Mouse (Mus musculus): Measurements from ENCODE around the gene Ctdnep1. TPM values are rescaled to one million over a fixed set of nuclear protein-coding genes. Genes with fewer than 3 reads are reported as not detected.
"Not testable (repeated sequence)": the region's sequence is repeated elsewhere in the genome, so short reads cannot be mapped to it uniquely, and the experiment has no call there.

The Ctdnep1 gene
- polyA plus RNA-seq, 1 experiment from 2014 or later = 25.3 TPM

GRCm38 (mm10) chr11:69955618-69956017, 25.3 kb upstream of the Ctdnep1 start:
- H3K36me3 ChIP-seq (replicated peaks); H3K4me3 ChIP-seq; H3K27me3 ChIP-seq (replicated peaks; ENCODE audit: low read depth, poor library complexity, severe bottlenecking); H3K9me3 ChIP-seq; H3K4me1 ChIP-seq; H3K27ac ChIP-seq (replicated peaks); DNase-seq (ENCODE audit: low spot score): not testable (repeated sequence)
- 80% methylated on average over 4 of the region's 4 CpGs for WGBS

- Histone ChIP-seq H3K9me3 (no peaks in the 10 kb centered on the region), H3K4me1 (no peaks in the 10 kb centered on the region), H3K27me3 (replicated peaks; ENCODE audit: low read depth, poor library complexity, severe bottlenecking) (peaks cover 10% of the 10 kb centered on the region), H3K4me3 (no peak overlapping the region), H3K27ac (replicated peaks) (no peak overlapping the region), H3K36me3 (replicated peaks) (no peaks in the 10 kb centered on the region)
- WGBS = 83% methylated on average over 1 of the region's 1 CpGs
- no peak for DNase-seq (ENCODE audit: low spot score)
These were observed 24.7 kb upstream of the Ctdnep1 start for GRCm38 (mm10) chr11:69956218-69956617.

- Histone ChIP-seq H3K36me3 (replicated peaks) (no peaks in the 10 kb centered on the region), H3K27me3 (replicated peaks; ENCODE audit: low read depth, poor library complexity, severe bottlenecking) (peaks cover 46% of the 10 kb centered on the region), H3K27ac (replicated peaks) (no peak overlapping the region), H3K4me3 (no peak overlapping the region), H3K4me1 (peaks cover 6% of the 10 kb centered on the region), H3K9me3 (no peaks in the 10 kb centered on the region)
- WGBS = 25% methylated on average over 5 of the region's 5 CpGs
- DNase-seq (ENCODE audit: low spot score) = no peak
These were observed 20.3 kb upstream of the Ctdnep1 start for GRCm38 (mm10) chr11:69960616-69961015.

GRCm38 (mm10) chr11:69961841-69962240, 19.1 kb upstream of the Ctdnep1 start:
- Histone ChIP-seq H3K9me3 (no peaks in the 10 kb centered on the region), H3K27me3 (replicated peaks; ENCODE audit: low read depth, poor library complexity, severe bottlenecking) (peaks cover 59% of the 10 kb centered on the region), H3K4me1 (peaks cover 17% of the 10 kb centered on the region), H3K36me3 (replicated peaks) (no peaks in the 10 kb centered on the region), H3K4me3 (no peak overlapping the region), H3K27ac (replicated peaks) (no peak overlapping the region)
- no peak for DNase-seq (ENCODE audit: low spot score)
- 59% methylated on average over 5 of the region's 5 CpGs for WGBS

GRCm38 (mm10) chr11:69964650-69965270, 16.2 kb upstream of the Ctdnep1 start, which contains the start of gene Cldn7:
TSS of gene Cldn7 (plus strand) at chr11:69964779.
- DNase-seq (ENCODE audit: low spot score) = peak; percentile 30
- Histone ChIP-seq H3K27me3 (replicated peaks; ENCODE audit: low read depth, poor library complexity, severe bottlenecking) (peaks cover 78% of the 10 kb centered on the region), H3K4me1 (peaks cover 19% of the 10 kb centered on the region), H3K36me3 (replicated peaks) (peaks cover 25% of the 10 kb centered on the region), H3K4me3 (peak within 1 kb of the TSS; percentile 56), H3K27ac (replicated peaks) (peak within 1 kb of the TSS; percentile 76), H3K9me3 (no peaks in the 10 kb centered on the region)
- 10% methylated on average over 24 of the region's 24 CpGs for WGBS

DNA sequence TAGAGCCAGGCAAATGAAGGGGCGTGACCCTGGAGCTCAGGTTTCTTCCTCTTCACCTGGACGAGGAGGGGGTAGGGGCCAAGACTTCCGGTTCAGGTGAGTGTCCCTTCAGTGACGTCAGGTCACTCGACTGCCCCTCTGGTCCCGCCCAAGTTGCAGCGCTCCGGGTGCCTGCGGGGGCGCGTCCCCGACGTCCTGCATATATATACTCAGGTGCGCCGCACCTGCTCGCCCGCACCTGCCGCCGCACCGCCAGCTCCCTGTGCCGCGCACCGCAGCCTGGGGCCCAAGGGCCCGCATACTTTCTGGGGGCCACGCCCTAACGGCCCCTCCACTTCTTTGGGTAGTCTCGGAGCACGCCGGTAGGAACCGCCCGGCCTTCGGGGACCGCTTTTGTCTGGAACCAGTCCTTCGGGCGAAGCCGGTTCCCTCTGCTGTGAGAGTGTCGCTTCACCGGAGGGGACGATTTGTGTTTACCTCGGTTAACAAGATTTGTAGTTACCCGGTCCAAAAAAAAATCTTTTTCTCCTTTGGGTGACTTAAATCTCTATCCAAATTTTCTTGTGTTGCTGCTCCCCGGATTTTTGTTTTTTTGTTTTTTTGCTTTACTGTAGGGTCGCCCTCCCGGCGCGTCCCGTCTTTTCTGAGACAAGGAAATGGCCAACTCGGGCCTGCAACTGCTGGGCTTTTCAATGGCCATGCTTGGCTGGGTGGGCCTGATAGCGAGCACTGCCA, 15.5 kb upstream of the Ctdnep1 start:
- peak; percentile 66 for DNase-seq (ENCODE audit: low spot score)
- H3K27me3 ChIP-seq (replicated peaks; ENCODE audit: low read depth, poor library complexity, severe bottlenecking) = peaks cover 78% of the 10 kb centered on the region
- H3K4me1 ChIP-seq = peaks cover 19% of the 10 kb centered on the region
- peak overlapping the region; percentile 56 for H3K4me3 ChIP-seq
- WGBS = 2% methylated on average over 49 of the region's 49 CpGs
- H3K27ac ChIP-seq (replicated peaks) = peak overlapping the region; percentile 76
- H3K36me3 ChIP-seq (replicated peaks) = peaks cover 32% of the 10 kb centered on the region
- H3K9me3 ChIP-seq = no peaks in the 10 kb centered on the region

DNA sequence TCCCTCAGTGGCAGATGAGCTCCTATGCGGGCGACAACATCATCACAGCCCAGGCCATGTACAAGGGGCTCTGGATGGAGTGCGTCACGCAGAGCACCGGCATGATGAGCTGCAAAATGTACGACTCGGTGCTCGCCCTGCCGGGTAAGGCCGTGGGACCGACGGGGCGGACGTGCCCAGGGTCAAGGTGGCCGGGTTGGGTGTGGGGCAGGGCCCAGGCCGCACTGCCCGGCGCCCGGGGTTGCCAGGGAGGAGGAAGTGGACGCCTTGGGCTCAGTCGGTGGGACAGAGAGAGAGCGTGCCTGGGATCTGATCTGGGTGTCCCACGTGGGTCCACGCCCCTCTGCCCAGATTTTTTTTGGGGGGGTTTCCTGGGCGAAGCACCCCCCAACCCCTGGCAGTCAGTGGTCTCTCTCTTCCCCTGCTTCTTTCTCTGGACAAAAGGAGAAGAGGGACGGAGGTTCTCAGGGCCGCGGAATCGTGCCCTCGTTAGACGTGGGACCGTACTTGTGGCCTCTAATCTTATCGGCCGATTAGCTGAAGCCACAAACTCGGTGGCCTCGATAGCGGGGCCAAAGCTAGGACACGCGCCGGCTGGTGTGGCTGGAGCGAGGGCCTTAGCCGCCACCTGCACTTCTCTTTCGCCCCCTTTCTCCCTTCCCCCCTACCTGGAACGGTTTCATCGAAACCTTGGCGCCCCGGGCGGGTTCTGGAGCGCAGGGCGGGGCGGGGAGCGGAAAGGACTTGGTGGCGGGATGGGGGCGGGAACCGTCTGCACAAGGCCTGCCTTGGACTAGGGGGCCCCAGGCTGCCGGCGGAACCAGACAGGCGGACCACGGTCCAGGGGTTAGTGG, 14.7 kb upstream of the Ctdnep1 start:
- Histone ChIP-seq H3K27me3 (replicated peaks; ENCODE audit: low read depth, poor library complexity, severe bottlenecking) (peaks cover 75% of the 10 kb centered on the region), H3K4me1 (peaks cover 19% of the 10 kb centered on the region), H3K27ac (replicated peaks) (peak overlapping the region; percentile 76), H3K36me3 (replicated peaks) (peaks cover 36% of the 10 kb centered on the region), H3K4me3 (peak overlapping the region; percentile 56), H3K9me3 (no peaks in the 10 kb centered on the region)
- 2% methylated on average over 59 of the region's 59 CpGs for WGBS
- DNase-seq (ENCODE audit: low spot score) = peak; percentile 72

DNA sequence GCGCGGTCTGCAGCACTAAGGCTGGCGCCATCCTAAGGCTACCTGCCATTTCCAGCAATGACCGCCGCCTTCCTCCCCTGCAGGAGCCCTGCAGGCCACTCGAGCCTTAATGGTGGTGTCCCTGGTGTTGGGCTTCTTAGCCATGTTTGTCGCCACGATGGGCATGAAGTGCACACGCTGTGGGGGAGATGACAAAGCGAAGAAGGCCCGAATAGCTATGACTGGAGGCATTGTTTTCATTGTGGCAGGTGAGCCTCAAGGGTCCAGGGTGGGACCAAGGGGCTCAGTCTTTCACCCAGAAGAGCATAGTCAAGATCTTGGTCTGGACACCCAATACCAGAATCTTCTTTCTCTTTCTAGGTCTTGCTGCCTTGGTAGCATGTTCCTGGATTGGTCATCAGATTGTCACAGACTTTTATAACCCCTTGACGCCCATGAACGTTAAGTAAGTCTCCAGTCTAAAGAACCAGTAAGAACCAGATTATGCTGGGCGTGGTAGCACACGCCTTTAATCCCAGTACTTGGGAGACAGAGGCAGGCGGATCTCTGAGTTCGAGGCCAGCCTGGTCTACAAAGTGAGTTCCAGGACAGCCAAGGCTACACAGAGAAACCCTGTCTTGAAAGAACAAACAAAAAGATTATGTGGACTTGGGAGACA, 14.0 kb upstream of the Ctdnep1 start:
- Histone ChIP-seq H3K27ac (replicated peaks) (peak overlapping the region; percentile 76), H3K9me3 (no peaks in the 10 kb centered on the region), H3K4me1 (peaks cover 19% of the 10 kb centered on the region), H3K36me3 (replicated peaks) (peaks cover 44% of the 10 kb centered on the region), H3K27me3 (replicated peaks; ENCODE audit: low read depth, poor library complexity, severe bottlenecking) (peaks cover 68% of the 10 kb centered on the region), H3K4me3 (peak overlapping the region; percentile 56)
- DNase-seq (ENCODE audit: low spot score) = no peak
- whole genome bisulfite sequencing = 39% methylated on average over 17 of the region's 17 CpGs

DNA sequence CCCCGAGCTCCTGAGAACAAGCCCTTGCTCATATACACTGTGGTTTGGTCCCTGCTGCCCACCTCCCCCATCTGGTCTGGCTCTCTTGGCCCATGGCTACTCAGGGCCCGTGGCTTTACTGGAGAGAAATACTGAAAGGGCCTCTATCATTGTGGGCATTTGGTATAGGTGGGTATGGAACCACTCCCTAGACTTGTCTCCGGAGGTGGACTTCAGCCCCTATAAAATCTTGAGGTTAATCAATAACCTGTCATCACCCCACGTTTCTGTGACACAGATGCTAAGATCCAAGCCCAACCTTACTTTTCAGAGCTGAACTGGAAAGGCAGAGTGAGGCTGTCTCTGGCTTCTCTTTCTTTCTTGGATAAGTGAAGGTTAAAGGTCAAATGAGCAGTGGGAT, 12.2 kb upstream of the Ctdnep1 start:
- H3K27ac ChIP-seq (replicated peaks) = no peak overlapping the region
- WGBS = 89% methylated on average over 4 of the region's 4 CpGs
- H3K4me3 ChIP-seq = no peak overlapping the region
- no peaks in the 10 kb centered on the region for H3K9me3 ChIP-seq
- peaks cover 50% of the 10 kb centered on the region for H3K27me3 ChIP-seq (replicated peaks; ENCODE audit: low read depth, poor library complexity, severe bottlenecking)
- H3K4me1 ChIP-seq = peaks cover 19% of the 10 kb centered on the region
- peaks cover 62% of the 10 kb centered on the region for H3K36me3 ChIP-seq (replicated peaks)
- DNase-seq (ENCODE audit: low spot score) = no peak

DNA sequence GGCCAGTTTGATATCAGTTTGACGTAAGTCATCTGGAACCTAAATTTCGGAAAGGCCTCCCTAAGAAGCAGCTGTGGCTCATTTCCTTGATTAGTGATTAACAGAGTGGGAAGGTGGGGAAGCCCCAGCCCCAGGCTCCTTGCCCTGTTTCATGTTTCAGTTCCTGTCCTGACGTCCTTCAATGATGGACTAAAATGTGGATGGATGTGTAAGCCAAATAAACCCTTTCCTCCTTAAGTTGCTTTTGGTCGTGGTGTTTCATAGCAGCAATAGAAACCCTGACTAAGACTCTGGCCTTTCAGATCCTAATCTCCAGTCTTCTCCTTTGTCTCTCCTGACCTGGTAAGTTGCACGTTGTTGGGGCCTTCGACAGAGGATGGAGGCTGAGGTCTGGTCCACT, 10.7 kb upstream of the Ctdnep1 start:
- Histone ChIP-seq H3K4me3 (no peak overlapping the region), H3K9me3 (no peaks in the 10 kb centered on the region), H3K4me1 (peaks cover 17% of the 10 kb centered on the region), H3K27me3 (replicated peaks; ENCODE audit: low read depth, poor library complexity, severe bottlenecking) (peaks cover 36% of the 10 kb centered on the region), H3K27ac (replicated peaks) (no peak overlapping the region), H3K36me3 (replicated peaks) (peaks cover 76% of the 10 kb centered on the region)
- no peak for DNase-seq (ENCODE audit: low spot score)
- WGBS = 84% methylated on average over 6 of the region's 6 CpGs

DNA sequence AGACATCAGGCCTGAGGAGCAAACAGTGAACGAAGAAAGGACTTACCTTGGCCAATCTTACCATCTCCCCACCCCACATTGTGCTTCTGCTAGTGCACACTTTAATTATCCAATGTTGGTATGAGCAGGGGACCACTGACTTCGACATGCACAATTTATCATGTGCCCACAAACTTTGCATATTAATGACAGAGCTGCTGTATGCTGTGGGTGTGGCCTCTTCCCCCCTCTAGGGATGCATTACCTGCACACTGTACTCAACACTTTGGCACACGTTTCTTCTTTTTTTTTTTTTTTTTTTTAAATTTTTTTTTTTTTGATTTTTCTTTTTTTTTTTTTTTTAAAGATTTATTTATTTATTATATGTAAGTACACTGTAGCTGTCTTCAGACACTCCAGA, 10.2 kb upstream of the Ctdnep1 start:
- H3K9me3 ChIP-seq = no peaks in the 10 kb centered on the region
- H3K36me3 ChIP-seq (replicated peaks) = peaks cover 81% of the 10 kb centered on the region
- peaks cover 30% of the 10 kb centered on the region for H3K27me3 ChIP-seq (replicated peaks; ENCODE audit: low read depth, poor library complexity, severe bottlenecking)
- no peak overlapping the region for H3K4me3 ChIP-seq
- H3K27ac ChIP-seq (replicated peaks) = no peak overlapping the region
- DNase-seq (ENCODE audit: low spot score) = no peak
- peaks cover 13% of the 10 kb centered on the region for H3K4me1 ChIP-seq
- WGBS = 83% methylated on average over 3 of the region's 3 CpGs

GRCm38 (mm10) chr11:69974907-69975306, 6.0 kb upstream of the Ctdnep1 start:
- 97% methylated on average over 2 of the region's 2 CpGs for WGBS
- peaks cover 11% of the 10 kb centered on the region for H3K4me1 ChIP-seq
- H3K4me3 ChIP-seq = no peak overlapping the region
- H3K9me3 ChIP-seq = no peaks in the 10 kb centered on the region
- H3K27ac ChIP-seq (replicated peaks) = no peak overlapping the region
- H3K27me3 ChIP-seq (replicated peaks; ENCODE audit: low read depth, poor library complexity, severe bottlenecking) = no peaks in the 10 kb centered on the region
- H3K36me3 ChIP-seq (replicated peaks) = peaks cover 87% of the 10 kb centered on the region
- no peak for DNase-seq (ENCODE audit: low spot score)
